Mouse (Mus musculus) v-Abl transformed pro-B cells (cell line): ENCODE measurements around the gene Pdk2.

Experiments
- in situ Hi-C, 2 experiments: fragments of 400-800 bp; cut with MboI; formaldehyde crosslinking; loops; one replicate each; pipeline ENCODE4 v1.15.1; 2025; ENCODE audit not compliant: unreplicated experiment in 2 of 2

The Pdk2 gene

GRCm38 (mm10) chr11:95006525-95007219, 34.5 kb downstream of the Pdk2 start:
- in situ Hi-C loops = loop anchor here (5.0 kb wide), 1 partner anchor 34 kb away; no protein-coding TSS in a partner anchor

GRCm38 (mm10) chr11:95006038-95006437, 35.1 kb downstream of the Pdk2 start:
- in situ Hi-C loops = loop anchor here (5.0 kb wide), 1 partner anchor 34 kb away; no protein-coding TSS in a partner anchor

GRCm38 (mm10) chr11:95004937-95005198, 36.3 kb downstream of the Pdk2 start:
- in situ Hi-C loops = loop anchor here (5.0 kb wide), 1 partner anchor 33 kb away; no protein-coding TSS in a partner anchor

GRCm38 (mm10) chr11:95004136-95004936, 36.8 kb downstream of the Pdk2 start:
- in situ Hi-C loops = no loop called here

- in situ Hi-C loops = no loop called here
These were observed 38.4 kb downstream of the Pdk2 start for GRCm38 (mm10) chr11:95002705-95003104.

GRCm38 (mm10) chr11:95001584-95002347, 39.4 kb downstream of the Pdk2 start:
- in situ Hi-C loops = no loop called here

GRCm38 (mm10) chr11:95001058-95001457, 40.1 kb downstream of the Pdk2 start:
- in situ Hi-C loops = no loop called here

GRCm38 (mm10) chr11:95000548-95000947, 40.6 kb downstream of the Pdk2 start:
- in situ Hi-C loops = no loop called here

- in situ Hi-C loops = no loop called here
These were observed 41.0 kb downstream of the Pdk2 start for GRCm38 (mm10) chr11:95000128-95000527.

- in situ Hi-C loops = no loop called here
These were observed 43.1 kb downstream of the Pdk2 start for GRCm38 (mm10) chr11:94998041-94998531.

GRCm38 (mm10) chr11:94997596-94997995, 43.6 kb downstream of the Pdk2 start:
- in situ Hi-C loops = no loop called here

- in situ Hi-C loops = no loop called here
These were observed 44.2 kb downstream of the Pdk2 start for GRCm38 (mm10) chr11:94996984-94997383.

- in situ Hi-C loops = no loop called here
These were observed 45.1 kb downstream of the Pdk2 start for GRCm38 (mm10) chr11:94996101-94996500.

- in situ Hi-C loops = no loop called here
These were observed 46.0 kb downstream of the Pdk2 start for GRCm38 (mm10) chr11:94994947-94995772.

GRCm38 (mm10) chr11:94994208-94994814, 46.8 kb downstream of the Pdk2 start:
- in situ Hi-C loops = no loop called here

GRCm38 (mm10) chr11:94992754-94993606, 48.2 kb downstream of the Pdk2 start:
- in situ Hi-C loops = no loop called here

- in situ Hi-C loops = no loop called here
These were observed 48.7 kb downstream of the Pdk2 start for GRCm38 (mm10) chr11:94992480-94992753.

- in situ Hi-C loops = no loop called here
These were observed 49.3 kb downstream of the Pdk2 start for GRCm38 (mm10) chr11:94991641-94992479.
